Mouse (Mus musculus): ENCODE measurements at regions not wholly inside any gene's neighbourhood (a gene's known extent, or its start where the extent isn't known, plus 50 kb on each side); places are given as distances from the start of the nearest gene placed in this dataset.

DNA sequence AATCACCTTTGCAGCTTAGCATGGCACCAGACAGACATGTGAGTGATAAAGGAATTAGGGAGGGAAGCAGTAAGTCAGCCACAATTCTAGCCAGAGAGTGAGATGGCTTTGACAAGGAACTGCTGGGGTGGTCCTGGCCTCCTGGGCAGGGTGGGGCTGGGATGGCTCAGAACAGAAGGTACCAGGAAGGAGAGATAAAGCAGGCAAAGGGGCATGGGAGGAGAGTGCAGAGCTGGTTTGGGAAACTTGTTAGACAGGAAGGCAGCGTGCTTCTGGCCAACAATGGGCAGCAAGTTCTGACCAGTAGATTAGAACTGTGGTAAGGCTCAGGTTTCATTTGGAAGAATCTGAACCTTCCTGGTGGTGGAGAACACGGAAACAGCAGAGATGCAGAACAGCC lies 130.5 kb upstream of the Mkln1 start:
- Histone ChIP-seq H3K36me3 (no peaks in the 10 kb centered on the region), H3K4me3 (no peak overlapping the region), H3K27ac (no peak overlapping the region), H3K9me3 (no peaks in the 10 kb centered on the region), H3K27me3 (no peaks in the 10 kb centered on the region), H3K4me1 (replicated peaks) (no peaks in the 10 kb centered on the region), H3K9ac (no peak overlapping the region), H3K4me2 (no peak overlapping the region)
- 68% methylated on average over 2 of the region's 2 CpGs for WGBS
- ATAC-seq (ENCODE audit: low FRiP score): no peak

GRCm38 (mm10) chr6:31273816-31274215 lies 124.7 kb upstream of the Mkln1 start:
- H3K4me1 ChIP-seq (replicated peaks): no peaks in the 10 kb centered on the region
- H3K4me2 ChIP-seq: no peak overlapping the region
- no peaks in the 10 kb centered on the region for H3K27me3 ChIP-seq
- no peaks in the 10 kb centered on the region for H3K9me3 ChIP-seq
- 43% methylated on average over 5 of the region's 5 CpGs for WGBS
- no peak overlapping the region for H3K27ac ChIP-seq
- no peaks in the 10 kb centered on the region for H3K36me3 ChIP-seq
- no peak overlapping the region for H3K9ac ChIP-seq
- H3K4me3 ChIP-seq: no peak overlapping the region
- no peak for ATAC-seq (ENCODE audit: low FRiP score)

DNA sequence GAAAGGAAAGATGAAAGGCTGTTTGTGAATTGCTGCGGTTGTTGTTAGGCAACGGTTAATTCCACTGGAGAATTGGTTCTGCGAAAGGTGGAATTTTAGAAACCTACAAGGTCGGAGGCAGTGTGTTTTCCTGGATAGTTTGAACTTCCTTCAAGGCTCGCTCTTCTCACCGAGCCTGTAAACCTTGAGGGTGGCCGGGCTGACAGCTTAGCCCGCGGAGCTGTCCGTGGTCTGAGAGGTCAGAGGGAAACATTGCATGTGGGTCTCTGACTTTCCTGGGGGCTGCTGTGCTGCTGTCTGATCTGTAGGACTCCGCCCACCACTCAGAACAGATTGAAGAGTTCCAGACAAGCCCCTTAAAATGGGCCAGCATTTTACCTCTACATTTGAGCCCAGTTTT lies 124.3 kb upstream of the Mkln1 start:
- no peak overlapping the region for H3K4me2 ChIP-seq
- no peaks in the 10 kb centered on the region for H3K27me3 ChIP-seq
- H3K9ac ChIP-seq: no peak overlapping the region
- no peak for ATAC-seq (ENCODE audit: low FRiP score)
- no peak overlapping the region for H3K4me3 ChIP-seq
- no peaks in the 10 kb centered on the region for H3K4me1 ChIP-seq (replicated peaks)
- H3K27ac ChIP-seq: no peak overlapping the region
- no peaks in the 10 kb centered on the region for H3K9me3 ChIP-seq
- H3K36me3 ChIP-seq: no peaks in the 10 kb centered on the region
- WGBS: 34% methylated on average over 11 of the region's 11 CpGs

DNA sequence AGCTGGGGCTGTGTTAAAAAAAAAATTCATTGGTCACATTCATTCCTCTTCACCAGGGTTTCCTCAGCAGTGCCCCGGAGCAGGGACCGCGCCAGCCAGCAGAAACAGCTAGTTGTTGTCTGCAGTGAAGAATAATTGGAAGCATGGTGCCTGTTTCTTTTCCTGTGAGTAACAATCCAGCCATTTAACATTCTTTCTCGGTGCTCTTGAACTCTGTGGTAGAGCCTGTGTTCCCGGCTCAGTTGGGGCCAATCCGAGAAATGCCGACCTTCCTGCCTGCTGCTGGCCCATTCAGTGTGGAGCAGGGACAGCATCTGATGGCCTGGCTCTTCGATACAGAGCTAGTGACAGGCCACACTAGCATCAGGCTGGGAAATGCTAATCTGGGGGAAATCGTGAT lies 120.7 kb upstream of the Mkln1 start:
- Histone ChIP-seq H3K9me3 (no peaks in the 10 kb centered on the region), H3K9ac (no peak overlapping the region), H3K4me2 (no peak overlapping the region), H3K27me3 (no peaks in the 10 kb centered on the region), H3K4me3 (no peak overlapping the region), H3K27ac (no peak overlapping the region), H3K36me3 (no peaks in the 10 kb centered on the region), H3K4me1 (replicated peaks) (no peaks in the 10 kb centered on the region)
- 60% methylated on average over 9 of the region's 9 CpGs for WGBS
- no peak for ATAC-seq (ENCODE audit: low FRiP score)

DNA sequence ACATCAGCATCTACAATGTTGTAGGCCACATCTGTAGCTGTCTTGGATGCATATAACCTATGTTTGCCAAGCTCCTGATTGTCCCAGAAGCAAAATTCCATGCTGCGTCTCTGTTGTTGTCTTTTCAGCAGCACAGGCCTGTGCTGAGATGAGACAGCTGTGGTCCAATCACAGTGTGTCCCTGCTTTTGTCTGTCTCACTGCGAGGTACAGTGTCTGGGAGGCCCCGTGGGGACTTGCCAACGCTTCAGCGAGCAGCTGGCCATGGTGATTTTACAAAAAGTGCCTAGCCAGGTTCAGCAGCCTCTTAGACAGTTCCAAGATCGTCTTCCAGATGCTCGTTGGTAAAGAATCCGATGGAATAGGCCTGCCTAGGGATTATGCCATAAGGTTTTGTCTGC lies 114.6 kb upstream of the Mkln1 start:
- no peak for ATAC-seq (ENCODE audit: low FRiP score)
- H3K4me3 ChIP-seq: no peak overlapping the region
- H3K9ac ChIP-seq: no peak overlapping the region; the same call in 1 of the 2 replicates
- H3K27me3 ChIP-seq: no peaks in the 10 kb centered on the region
- no peaks in the 10 kb centered on the region for H3K36me3 ChIP-seq
- peaks cover 14% of the 10 kb centered on the region for H3K4me1 ChIP-seq (replicated peaks)
- H3K4me2 ChIP-seq: no peak overlapping the region
- H3K27ac ChIP-seq: no peak overlapping the region
- WGBS: 44% methylated on average over 8 of the region's 8 CpGs
- no peaks in the 10 kb centered on the region for H3K9me3 ChIP-seq

DNA sequence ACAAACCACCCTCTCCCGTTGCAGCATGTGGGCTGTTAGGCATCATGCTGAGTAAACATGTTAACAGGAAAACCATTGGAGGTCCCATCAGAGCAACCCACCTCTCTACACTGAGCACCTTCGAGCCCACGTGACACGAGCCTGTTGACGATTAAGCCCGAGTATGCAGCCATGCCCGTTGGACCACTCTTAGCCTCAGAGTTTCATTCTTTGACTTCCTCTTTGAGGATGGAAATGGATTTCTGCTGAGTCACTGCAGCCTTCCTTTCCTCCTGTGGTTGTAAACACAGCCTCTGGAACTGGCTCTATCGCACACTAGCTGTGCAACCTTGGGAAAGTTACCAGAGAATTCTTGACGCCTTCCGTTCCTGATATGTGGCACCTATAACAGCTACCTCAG lies 114.1 kb upstream of the Mkln1 start:
- Histone ChIP-seq H3K4me3 (no peak overlapping the region), H3K27ac (no peak overlapping the region), H3K27me3 (no peaks in the 10 kb centered on the region), H3K9me3 (no peaks in the 10 kb centered on the region), H3K4me1 (replicated peaks) (peaks cover 16% of the 10 kb centered on the region), H3K9ac (no peak overlapping the region), H3K36me3 (no peaks in the 10 kb centered on the region), H3K4me2 (no peak overlapping the region)
- no peak for ATAC-seq (ENCODE audit: low FRiP score)
- WGBS: 85% methylated on average over 10 of the region's 10 CpGs

GRCm38 (mm10) chr6:31285064-31285463 lies 113.5 kb upstream of the Mkln1 start:
- ATAC-seq (ENCODE audit: low FRiP score): no peak
- H3K36me3 ChIP-seq: no peaks in the 10 kb centered on the region
- no peak overlapping the region for H3K27ac ChIP-seq
- no peak overlapping the region for H3K4me2 ChIP-seq
- no peak overlapping the region for H3K4me3 ChIP-seq
- peaks cover 16% of the 10 kb centered on the region for H3K4me1 ChIP-seq (replicated peaks)
- H3K27me3 ChIP-seq: no peaks in the 10 kb centered on the region
- no peak overlapping the region for H3K9ac ChIP-seq
- H3K9me3 ChIP-seq: no peaks in the 10 kb centered on the region
- WGBS: 70% methylated on average over 19 of the region's 19 CpGs

DNA sequence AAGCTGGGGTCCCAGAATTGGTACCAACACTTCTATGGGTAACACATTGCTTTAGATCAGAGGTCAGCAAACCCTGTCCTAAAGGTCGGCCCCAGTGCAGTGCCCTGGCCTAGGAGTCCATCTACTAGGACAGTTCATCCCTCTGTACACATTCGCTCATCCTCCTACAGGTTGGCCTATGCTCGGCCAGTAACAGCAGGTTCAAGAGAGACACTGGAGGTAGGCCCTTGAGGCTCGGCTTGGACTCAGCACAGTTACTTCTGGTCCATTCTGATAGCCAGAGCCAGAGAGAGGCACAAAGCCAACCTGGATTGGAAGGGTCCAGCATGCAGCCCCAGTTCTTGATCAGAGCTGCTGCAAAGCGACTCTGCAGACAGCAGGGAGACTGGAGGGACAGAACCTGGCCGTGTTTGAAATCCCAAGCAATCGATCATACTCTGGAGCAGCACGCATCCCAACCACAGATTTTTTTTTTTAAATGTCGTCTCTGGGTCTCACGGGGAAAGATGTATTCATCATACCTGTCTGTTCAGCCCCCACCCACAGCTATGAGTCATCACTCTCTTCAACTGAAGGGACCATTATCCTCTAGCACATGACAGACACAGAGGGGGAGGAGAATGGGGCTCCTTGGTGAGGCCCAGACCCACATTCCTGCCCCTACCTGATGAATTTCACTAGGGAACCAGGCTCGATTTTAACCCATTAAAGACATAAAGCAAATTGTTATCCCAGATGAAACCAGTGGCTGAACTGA lies 112.4 kb upstream of the Mkln1 start:
- H3K4me1 ChIP-seq (replicated peaks): peaks cover 16% of the 10 kb centered on the region
- no peak overlapping the region for H3K27ac ChIP-seq
- H3K9me3 ChIP-seq: no peaks in the 10 kb centered on the region
- no peaks in the 10 kb centered on the region for H3K27me3 ChIP-seq
- ATAC-seq (ENCODE audit: low FRiP score): no peak
- no peak overlapping the region for H3K4me3 ChIP-seq
- no peak overlapping the region for H3K4me2 ChIP-seq
- no peak overlapping the region for H3K9ac ChIP-seq
- WGBS: 79% methylated on average over 11 of the region's 11 CpGs
- H3K36me3 ChIP-seq: no peaks in the 10 kb centered on the region

DNA sequence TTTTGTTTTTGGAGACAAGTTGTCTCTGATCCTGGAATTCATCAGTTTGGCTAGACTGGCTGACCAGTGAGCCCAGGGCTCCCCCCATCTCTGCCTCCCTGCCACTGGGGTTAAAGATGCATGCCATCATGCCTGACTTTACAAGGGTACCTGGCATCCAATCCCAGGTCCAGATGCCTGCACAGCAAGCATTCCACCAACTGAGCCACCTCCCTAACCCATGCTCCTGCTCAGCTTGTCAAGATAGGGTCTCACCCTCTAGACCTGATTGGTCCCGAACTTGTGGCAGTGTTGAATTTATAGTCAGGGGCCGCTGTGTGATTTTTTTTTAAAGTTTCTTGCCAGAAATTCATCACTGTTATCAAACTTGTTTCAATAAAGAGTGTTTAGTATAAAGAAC lies 111.4 kb upstream of the Mkln1 start:
- Histone ChIP-seq H3K4me3 (no peak overlapping the region), H3K9ac (no peak overlapping the region), H3K36me3 (no peaks in the 10 kb centered on the region), H3K4me2 (no peak overlapping the region), H3K4me1 (replicated peaks) (peaks cover 16% of the 10 kb centered on the region), H3K27ac (no peak overlapping the region), H3K27me3 (no peaks in the 10 kb centered on the region), H3K9me3 (no peaks in the 10 kb centered on the region)
- 98% methylated on average over 2 of the region's 2 CpGs for WGBS
- ATAC-seq (ENCODE audit: low FRiP score): no peak

- peaks cover 16% of the 10 kb centered on the region for H3K4me1 ChIP-seq (replicated peaks)
These were observed 110.8 kb upstream of the Mkln1 start for GRCm38 (mm10) chr6:31287686-31288085.

DNA sequence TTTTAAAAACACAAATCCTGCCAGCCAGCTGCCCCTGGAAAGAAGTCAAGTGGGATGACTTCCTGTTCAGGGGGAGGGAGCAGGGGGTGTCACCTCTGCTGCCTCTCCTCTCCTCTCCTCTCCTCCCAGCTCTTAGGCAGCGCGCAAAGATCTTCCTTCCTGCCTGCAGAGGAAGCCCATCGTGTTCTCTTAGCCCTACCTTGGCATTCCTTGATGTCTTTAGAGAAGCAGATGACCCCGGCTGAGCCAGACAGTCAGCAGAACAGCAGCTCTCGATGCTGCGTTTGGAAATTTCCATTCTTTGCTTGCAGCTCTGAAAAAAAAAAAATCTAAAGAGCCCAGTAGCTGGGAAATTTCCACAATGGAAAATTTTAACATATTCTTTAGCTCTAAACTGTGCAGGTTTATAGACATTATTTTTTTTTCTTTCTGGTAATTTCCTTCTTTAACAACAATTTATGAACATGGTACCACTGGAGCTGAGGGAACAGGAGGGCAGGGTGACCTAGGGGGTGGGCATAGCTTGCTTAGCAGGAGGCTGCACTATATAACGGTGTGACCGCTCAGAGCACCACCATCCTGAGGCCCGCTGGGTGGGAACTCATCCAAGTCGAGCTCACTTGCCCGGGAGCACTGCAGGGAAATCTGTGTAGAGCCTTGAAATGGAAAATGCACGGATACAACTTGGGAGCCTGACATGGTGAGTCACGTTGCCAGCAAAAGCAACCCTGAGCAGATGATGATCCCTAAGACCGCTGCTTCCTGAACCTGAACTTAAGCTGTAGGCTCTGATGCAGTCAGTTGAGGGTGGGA lies 109.9 kb upstream of the Mkln1 start:
- H3K9ac ChIP-seq: no peak overlapping the region
- WGBS: 54% methylated on average over 14 of the region's 14 CpGs

More at GRCm38 (mm10) chr6:31287686-31288085, 110.8 kb upstream of the Mkln1 start:
- Histone ChIP-seq H3K36me3 (no peaks in the 10 kb centered on the region), H3K27me3 (no peaks in the 10 kb centered on the region), H3K9me3 (no peaks in the 10 kb centered on the region), H3K27ac (no peak overlapping the region), H3K4me3 (no peak overlapping the region), H3K4me2 (no peak overlapping the region), H3K9ac (no peak overlapping the region)
- ATAC-seq (ENCODE audit: low FRiP score): no peak
- 77% methylated on average over 7 of the region's 7 CpGs for WGBS

DNA sequence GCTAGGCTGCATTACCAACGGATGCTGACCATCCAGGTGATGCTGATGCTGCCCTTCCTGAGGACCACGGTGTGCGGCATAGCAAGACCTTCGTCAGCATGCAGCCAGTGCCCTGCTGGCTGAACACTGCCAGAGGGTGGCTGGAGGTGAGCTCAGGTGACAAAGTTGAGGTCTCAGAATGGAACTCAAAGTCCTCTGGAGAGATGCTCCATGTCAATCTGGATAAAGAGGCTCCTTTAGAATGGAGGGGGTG lies 109.4 kb upstream of the Mkln1 start:
- Histone ChIP-seq H3K4me3 (no peak overlapping the region), H3K27ac (no peak overlapping the region), H3K9me3 (no peaks in the 10 kb centered on the region), H3K9ac (no peak overlapping the region), H3K4me1 (replicated peaks) (peaks cover 9% of the 10 kb centered on the region), H3K27me3 (no peaks in the 10 kb centered on the region), H3K4me2 (no peak overlapping the region), H3K36me3 (no peaks in the 10 kb centered on the region)
- no peak for ATAC-seq (ENCODE audit: low FRiP score)
- WGBS: 93% methylated on average over 4 of the region's 4 CpGs

More for the DNA sequence above, 109.9 kb upstream of the Mkln1 start:
- Histone ChIP-seq H3K4me3 (no peak overlapping the region), H3K27me3 (no peaks in the 10 kb centered on the region), H3K27ac (no peak overlapping the region), H3K9me3 (no peaks in the 10 kb centered on the region), H3K36me3 (no peaks in the 10 kb centered on the region), H3K4me2 (no peak overlapping the region), H3K4me1 (replicated peaks) (peaks cover 14% of the 10 kb centered on the region)
- ATAC-seq (ENCODE audit: low FRiP score): no peak

DNA sequence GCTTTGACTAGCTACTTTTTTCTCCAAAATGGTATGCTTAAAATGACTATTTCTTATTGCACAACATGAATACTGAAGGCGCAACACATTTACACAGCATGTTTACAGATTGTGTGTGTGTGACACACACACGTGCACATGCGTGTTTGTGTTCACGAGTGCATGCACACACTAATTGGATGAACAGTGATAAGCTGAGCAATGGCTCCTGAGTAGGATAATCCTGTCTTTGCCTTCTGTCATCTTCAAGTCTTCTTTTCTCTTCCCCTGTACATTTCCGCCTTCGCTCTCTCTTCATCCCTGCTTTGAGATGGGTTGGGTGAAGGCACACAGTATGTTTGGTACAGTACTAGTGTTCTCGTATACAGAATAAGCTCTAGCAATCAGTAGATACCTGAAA lies 106.5 kb upstream of the Mkln1 start:
- ATAC-seq (ENCODE audit: low FRiP score): no peak
- H3K4me3 ChIP-seq: no peak overlapping the region
- 92% methylated on average over 7 of the region's 7 CpGs for WGBS
- no peak overlapping the region for H3K9ac ChIP-seq
- no peaks in the 10 kb centered on the region for H3K9me3 ChIP-seq
- no peak overlapping the region for H3K27ac ChIP-seq
- H3K4me2 ChIP-seq: no peak overlapping the region
- no peaks in the 10 kb centered on the region for H3K27me3 ChIP-seq
- H3K4me1 ChIP-seq (replicated peaks): peaks cover 8% of the 10 kb centered on the region; the same call in 1 of the 2 replicates
- H3K36me3 ChIP-seq: no peaks in the 10 kb centered on the region

Data from hindbrain, embryonic 13.5 days (tissue).